Mouse (Mus musculus) heart, embryonic 10.5 days (tissue): ENCODE measurements around the gene Gm28047. TPM values are rescaled to one million over a fixed set of nuclear protein-coding genes. Genes with fewer than 3 reads are reported as not detected.
"Not testable (repeated sequence)": the region's sequence is repeated elsewhere in the genome, so short reads cannot be mapped to it uniquely, and the experiment has no call there.

Experiments used
- DNase-seq: peaks from one replicate; pipeline ENCODE4 v3.0.0-alpha.2; 2017; ENCODE audit warnings: low spot score
- H3K27ac ChIP-seq: fragments of 300-500 bp; sonication (generic); 2 replicates; pipeline ENCODE4 v1.5.1; 2016; ENCODE audit warnings: mild to moderate bottlenecking
- H3K27me3 ChIP-seq: fragments of 300-500 bp; sonication (generic); 2 replicates; pipeline ENCODE4 v1.6.1; 2016; ENCODE audit warnings: mild to moderate bottlenecking; ENCODE audit not compliant: poor library complexity, insufficient read depth, severe bottlenecking
- H3K36me3 ChIP-seq: fragments of 300-500 bp; sonication (generic); 2 replicates; pipeline ENCODE4 v1.6.1; 2016; ENCODE audit warnings: mild to moderate bottlenecking, moderate library complexity
- H3K4me1 ChIP-seq: fragments of 300-500 bp; sonication (generic); 2 replicates; pipeline ENCODE4 v1.6.1; 2016; ENCODE audit warnings: mild to moderate bottlenecking
- H3K4me3 ChIP-seq: fragments of 300-500 bp; sonication (generic); 2 replicates; pipeline ENCODE4 v1.5.1; 2016; ENCODE audit warnings: mild to moderate bottlenecking, moderate library complexity
- H3K9me3 ChIP-seq: fragments of 300-500 bp; sonication (generic); 2 replicates; pipeline ENCODE4 v1.6.1; 2016; ENCODE audit warnings: mild to moderate bottlenecking, moderate library complexity
- WGBS: fragments of 180-500 bp; shearing (Covaris S2); methylation state at CpG from one replicate; pipeline ENCODE4 v1.1.7; 2016; 5-methylcytosine and 5-hydroxymethylcytosine counted together
- polyA plus RNA-seq: library from polyadenylated mRNA; unstranded; fragments of >200 nt; fragmentation: Nextera tagmentation; extraction: Ambion mirVana; gene quantifications from 2 replicates; pipeline ENCODE4 v1.2.1, GENCODE M21; 2016

The Gm28047 gene
- polyA plus RNA-seq: 0.42 TPM in 1 of 2 replicates, not detected in the other

DNA sequence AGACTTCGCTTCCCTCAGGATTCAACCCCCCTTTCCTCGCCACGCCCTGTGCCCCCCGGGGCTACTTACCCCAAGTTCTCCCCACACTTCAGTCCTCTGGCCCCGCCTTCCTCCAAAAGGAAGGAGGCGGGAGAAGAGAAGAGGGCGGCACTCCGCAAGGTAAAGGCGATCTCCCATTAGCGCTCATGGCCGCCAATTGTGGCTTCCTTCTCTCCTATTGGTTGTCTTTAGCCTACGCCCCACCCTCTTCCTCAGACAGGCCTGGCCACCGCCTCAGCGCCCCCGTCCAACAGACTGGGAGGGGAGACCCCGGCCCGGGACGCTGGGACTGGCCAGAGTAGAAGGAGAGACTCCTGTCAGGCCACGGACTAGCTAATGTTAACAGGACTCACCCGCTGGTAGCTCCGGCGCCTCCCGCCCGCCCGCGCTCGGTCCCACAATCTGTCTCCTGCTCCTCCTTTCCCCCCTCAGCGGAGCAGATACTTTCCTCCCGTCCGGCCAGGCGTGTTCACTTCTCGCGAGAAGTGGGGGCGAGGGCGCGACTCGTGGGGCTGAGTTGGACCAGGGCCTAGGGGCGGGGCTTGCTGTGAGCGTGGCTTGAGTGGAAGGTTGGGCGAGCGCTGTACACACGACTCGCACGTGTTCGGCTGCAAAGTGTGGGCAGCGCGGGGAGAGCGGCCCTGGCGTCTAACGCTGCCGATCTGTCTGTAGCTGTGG, at the start of gene Gm28047, which contains the start of gene Atf7:
Gene Gm28047 (minus strand): TSS at position 98 of the 717 bp plus-strand sequence.
Gene Atf7 (minus strand): TSS at position 495 of the 717 bp plus-strand sequence.
- Histone ChIP-seq H3K9me3 (no peaks in the 10 kb centered on the region), H3K4me1 (peaks cover 13% of the 10 kb centered on the region), H3K4me3 (peak within 1 kb of the TSS; percentile 72), H3K36me3 (no peaks in the 10 kb centered on the region), H3K27me3 (no peaks in the 10 kb centered on the region), H3K27ac (peak within 1 kb of the TSS; percentile 96)
- peak; percentile 99 for DNase-seq
- 0% methylated on average over 51 of the region's 51 CpGs for WGBS

DNA sequence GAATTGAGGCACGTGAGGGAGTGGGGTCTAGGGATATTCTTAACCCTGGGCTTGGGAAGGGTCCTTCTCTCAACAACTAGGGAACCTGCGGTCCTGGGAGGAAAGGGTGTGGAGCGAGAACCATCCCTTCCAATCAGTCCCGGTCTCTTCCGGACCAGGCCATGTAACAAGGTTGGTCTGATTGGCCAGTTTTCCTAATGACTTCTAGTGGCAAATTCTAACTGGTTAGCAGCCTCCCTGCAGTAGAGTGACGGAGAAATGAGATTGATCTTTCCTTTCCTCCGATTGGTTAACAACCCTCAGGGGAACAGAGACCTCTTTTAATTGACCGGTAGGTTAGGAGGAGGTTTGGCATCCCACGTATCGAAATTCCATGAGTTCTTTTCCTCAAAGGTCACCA, 48.7 kb upstream of the Gm28047 start:
- H3K9me3 ChIP-seq: no peaks in the 10 kb centered on the region
- H3K27ac ChIP-seq: peak overlapping the region; percentile 100
- H3K4me1 ChIP-seq: peaks cover 31% of the 10 kb centered on the region
- H3K27me3 ChIP-seq: no peaks in the 10 kb centered on the region
- H3K4me3 ChIP-seq: peak overlapping the region; percentile 72
- 2% methylated on average over 10 of the region's 10 CpGs for WGBS
- H3K36me3 ChIP-seq: peaks cover 10% of the 10 kb centered on the region; the same call in 1 of the 2 replicates
- DNase-seq: peak; percentile 92

DNA sequence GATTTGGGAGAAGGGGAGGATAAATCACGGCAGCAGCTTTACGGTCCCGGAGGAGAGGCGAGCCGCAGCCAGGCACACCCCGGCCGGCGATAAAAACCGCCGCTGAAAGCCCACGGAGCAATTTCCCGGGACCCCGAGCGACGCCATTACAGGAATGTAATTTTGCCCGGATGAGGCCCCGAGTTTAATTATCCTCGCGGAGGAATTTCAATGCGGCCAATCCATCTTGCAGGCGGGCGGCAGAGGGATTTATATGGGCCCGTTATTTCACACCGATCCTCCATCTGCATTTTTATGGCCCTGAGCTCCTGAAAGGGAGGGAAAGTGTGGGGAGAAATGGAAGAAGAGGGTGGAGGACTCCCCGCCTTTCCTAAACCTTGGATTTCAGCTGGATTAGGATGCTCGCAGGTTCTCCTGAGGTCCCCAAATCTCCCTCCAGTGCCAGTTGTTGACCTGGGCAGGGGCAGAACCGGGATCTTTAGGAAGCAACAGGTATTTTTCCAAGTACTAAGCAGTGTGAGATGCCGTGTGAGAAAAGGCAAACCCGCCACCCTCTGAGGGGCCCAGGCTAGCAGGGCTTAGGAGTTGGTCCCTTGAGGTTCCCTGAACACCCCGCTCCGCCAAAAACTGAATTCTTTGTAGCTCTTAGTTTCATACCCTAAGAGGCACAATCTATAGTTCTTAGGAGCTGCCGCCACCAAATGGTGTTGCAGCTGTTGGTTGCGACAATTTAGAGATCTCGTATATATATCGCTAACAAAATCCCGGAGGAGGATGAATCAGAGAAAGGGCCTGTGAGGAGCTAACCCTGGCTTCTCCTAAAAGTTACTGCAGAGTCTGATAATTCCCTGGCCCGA, 47.6 kb upstream of the Gm28047 start, which contains the start of gene Atp5g2:
Gene Atp5g2 (minus strand): TSS at position 138 of the 857 bp plus-strand sequence.
- peak within 1 kb of the TSS; percentile 100 for H3K27ac ChIP-seq
- H3K4me3 ChIP-seq: peak within 1 kb of the TSS; percentile 72
- 5% methylated on average over 37 of the region's 37 CpGs for WGBS
- peaks cover 31% of the 10 kb centered on the region for H3K4me1 ChIP-seq
- H3K9me3 ChIP-seq: no peaks in the 10 kb centered on the region
- H3K27me3 ChIP-seq: no peaks in the 10 kb centered on the region
- H3K36me3 ChIP-seq: peaks cover 16% of the 10 kb centered on the region
- no peak for DNase-seq

DNA sequence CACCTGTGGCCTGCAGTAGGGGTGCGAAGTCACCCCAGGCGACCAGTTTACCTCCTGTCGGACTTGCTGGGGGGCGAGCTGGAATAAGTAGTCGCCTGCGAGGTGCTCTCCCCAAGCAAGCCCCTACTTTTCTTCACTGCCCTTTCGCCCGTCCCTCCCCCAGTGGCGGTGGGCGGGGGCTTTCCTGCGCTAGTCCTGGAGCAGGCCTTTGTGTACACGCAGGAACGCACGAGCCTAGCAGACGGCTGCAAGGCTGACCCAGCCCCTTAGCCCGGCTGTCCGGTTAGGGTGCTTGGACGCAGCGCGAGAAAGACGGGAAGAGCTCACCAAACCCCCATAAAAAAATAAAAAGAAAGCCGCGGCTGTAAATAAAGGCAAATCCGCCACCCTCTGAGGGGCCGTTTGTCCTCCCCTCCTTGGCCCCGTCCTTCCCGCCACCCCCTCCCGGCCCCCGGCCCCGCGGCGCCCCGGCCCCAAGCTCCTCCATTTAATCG, 46.9 kb upstream of the Gm28047 start:
- H3K9me3 ChIP-seq: no peaks in the 10 kb centered on the region
- peaks cover 23% of the 10 kb centered on the region for H3K36me3 ChIP-seq
- no peaks in the 10 kb centered on the region for H3K27me3 ChIP-seq
- H3K4me3 ChIP-seq: peak overlapping the region; percentile 72
- peaks cover 31% of the 10 kb centered on the region for H3K4me1 ChIP-seq
- DNase-seq: peak; percentile 93
- WGBS: under 1% methylated on average over 34 of the region's 34 CpGs
- H3K27ac ChIP-seq: peak overlapping the region; percentile 100

DNA sequence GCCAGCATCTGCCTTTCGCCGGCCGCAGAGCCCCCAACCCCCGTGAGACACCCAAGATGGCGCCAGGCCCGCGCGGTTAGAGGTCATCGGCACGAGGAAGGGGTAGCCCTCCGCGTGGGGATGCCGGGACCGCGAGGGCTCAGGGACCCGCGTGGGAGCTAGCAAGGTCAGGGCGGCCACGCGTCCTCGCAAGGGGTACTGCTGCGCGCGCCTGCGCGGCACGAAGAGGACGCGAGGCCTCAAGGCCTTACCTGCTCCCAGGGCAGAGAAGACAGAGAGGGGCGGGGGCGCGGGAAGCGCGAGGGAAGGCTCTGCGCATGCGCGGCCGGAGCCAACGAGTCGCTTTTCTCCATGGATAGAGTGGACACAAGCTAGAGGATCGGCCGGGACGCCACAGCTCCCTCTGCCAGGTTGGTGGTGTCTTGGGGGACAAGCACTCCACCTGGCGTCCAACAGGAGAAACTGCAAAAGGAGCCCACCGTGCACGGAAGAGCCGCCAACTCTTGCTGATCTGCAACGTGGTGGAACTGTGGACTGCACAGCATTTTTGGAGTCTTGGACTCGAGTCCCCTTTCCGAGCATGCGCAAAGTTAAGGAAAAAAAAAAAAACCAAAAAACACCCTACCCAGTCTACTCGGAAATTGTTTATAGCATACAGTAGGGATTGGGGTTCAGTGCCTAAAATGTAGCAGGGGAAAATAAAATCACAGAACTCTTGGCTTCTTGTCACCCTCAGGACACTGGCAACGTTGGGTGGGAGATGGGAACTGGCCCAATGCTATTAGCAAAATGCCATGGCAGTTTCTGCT, 46.1 kb upstream of the Gm28047 start:
- Histone ChIP-seq H3K27me3 (no peaks in the 10 kb centered on the region), H3K4me3 (peak overlapping the region; percentile 83), H3K36me3 (peaks cover 31% of the 10 kb centered on the region), H3K27ac (peak overlapping the region; percentile 100), H3K4me1 (peaks cover 31% of the 10 kb centered on the region), H3K9me3 (no peaks in the 10 kb centered on the region)
- under 1% methylated on average over 53 of the region's 53 CpGs for WGBS
- DNase-seq: peak; percentile 99

DNA sequence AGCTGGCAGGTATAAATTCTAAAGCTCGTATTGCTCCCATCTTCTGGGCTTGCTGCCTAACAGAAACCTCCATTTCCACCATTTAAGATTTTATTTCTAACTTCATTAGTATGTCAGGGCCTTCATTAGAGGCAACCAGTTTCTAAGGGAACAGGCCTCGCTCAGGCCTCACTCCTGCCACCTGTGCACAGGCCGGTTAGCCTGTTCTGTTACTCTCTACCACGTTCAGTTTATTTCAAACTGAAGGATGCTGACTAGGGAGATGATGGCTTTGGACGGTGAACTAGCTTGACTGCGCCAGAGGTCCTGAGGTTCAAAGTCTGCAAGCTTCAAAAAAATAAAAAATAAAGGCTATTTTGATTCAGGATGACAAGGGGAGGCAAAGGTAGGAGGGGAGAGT, 45.4 kb upstream of the Gm28047 start:
- WGBS: 17% methylated on average over 6 of the region's 6 CpGs

DNA sequence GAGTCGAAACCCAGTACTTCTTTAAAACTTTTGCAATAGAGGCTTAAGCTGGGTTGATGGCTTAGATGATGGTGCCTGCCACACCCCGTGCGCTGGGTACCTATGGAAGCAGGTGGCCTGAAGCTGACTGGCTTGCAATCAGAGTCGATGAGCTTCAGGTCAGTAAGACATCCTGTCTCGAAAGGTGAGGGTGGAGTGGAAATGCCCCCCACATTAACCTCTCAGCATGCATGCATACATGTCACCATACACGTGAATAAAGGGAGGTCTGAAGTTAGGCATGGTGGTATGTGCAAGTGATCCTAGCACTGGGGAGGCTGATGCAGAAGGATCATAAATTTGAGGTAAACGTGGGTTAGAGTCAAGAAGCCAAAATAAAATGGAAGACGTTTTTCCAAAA, 44.7 kb upstream of the Gm28047 start:
- Histone ChIP-seq H3K4me1 (peaks cover 31% of the 10 kb centered on the region), H3K36me3 (peaks cover 43% of the 10 kb centered on the region), H3K9me3 (no peaks in the 10 kb centered on the region), H3K27ac (peak overlapping the region; percentile 100), H3K4me3 (peak overlapping the region; percentile 83), H3K27me3 (no peaks in the 10 kb centered on the region)
- 87% methylated on average over 8 of the region's 8 CpGs for WGBS
- DNase-seq: no peak

More for the DNA sequence above, 45.4 kb upstream of the Gm28047 start:
- peak overlapping the region; percentile 100 for H3K27ac ChIP-seq
- H3K4me3 ChIP-seq: peak overlapping the region; percentile 83
- peaks cover 36% of the 10 kb centered on the region for H3K36me3 ChIP-seq
- no peaks in the 10 kb centered on the region for H3K27me3 ChIP-seq
- DNase-seq: no peak
- no peaks in the 10 kb centered on the region for H3K9me3 ChIP-seq
- H3K4me1 ChIP-seq: peaks cover 31% of the 10 kb centered on the region

DNA sequence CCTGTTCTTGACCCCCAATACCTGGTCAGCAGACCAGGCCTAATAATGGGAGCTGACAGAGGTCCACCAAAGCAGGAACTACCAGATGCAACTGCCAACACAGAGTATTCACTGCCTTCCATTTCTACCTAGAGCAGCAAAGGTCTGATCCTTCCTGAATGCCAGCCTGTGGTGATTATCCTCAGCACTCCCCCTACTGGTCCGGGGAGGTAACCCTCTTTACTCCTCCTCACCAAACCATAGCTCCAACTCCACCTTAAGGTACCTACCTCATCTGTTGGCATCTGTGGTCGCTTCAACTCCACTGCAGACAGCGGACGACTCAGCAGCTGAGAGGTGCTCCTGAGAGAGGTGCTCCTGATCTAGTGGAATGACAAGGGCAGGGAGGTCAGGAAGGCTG, 40.6 kb upstream of the Gm28047 start:
- no peaks in the 10 kb centered on the region for H3K27me3 ChIP-seq
- H3K4me3 ChIP-seq: no peak overlapping the region
- WGBS: 53% methylated on average over 4 of the region's 4 CpGs
- no peak overlapping the region for H3K27ac ChIP-seq
- peak; percentile 80 for DNase-seq
- no peaks in the 10 kb centered on the region for H3K9me3 ChIP-seq
- H3K4me1 ChIP-seq: peaks cover 10% of the 10 kb centered on the region; the same call in 1 of the 2 replicates
- peaks cover 79% of the 10 kb centered on the region for H3K36me3 ChIP-seq

DNA sequence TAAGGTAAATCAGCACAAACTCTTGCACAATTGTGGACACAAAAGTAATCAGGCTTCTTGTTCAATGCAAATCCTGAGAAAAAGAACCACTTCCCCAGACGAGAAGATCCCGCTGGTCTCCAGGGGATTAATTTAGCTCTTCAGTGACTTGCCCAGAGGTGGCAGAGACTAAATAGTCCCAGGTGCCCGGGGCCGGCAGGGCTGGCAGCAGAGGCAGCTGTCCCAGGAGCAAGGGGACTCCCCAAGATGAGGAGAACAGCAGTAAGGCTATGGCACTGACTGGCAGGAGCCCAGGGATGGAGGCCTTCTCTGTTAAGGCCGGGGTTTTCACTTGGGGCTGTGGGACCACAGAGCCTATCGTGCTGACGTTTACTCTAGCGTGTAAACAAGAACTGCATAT, 39.0 kb upstream of the Gm28047 start:
- Histone ChIP-seq H3K27me3 (no peaks in the 10 kb centered on the region), H3K4me1 (no peaks in the 10 kb centered on the region), H3K4me3 (no peak overlapping the region), H3K9me3 (no peaks in the 10 kb centered on the region), H3K36me3 (peaks cover 77% of the 10 kb centered on the region), H3K27ac (no peak overlapping the region)
- WGBS: 95% methylated on average over 8 of the region's 8 CpGs
- DNase-seq: no peak

DNA sequence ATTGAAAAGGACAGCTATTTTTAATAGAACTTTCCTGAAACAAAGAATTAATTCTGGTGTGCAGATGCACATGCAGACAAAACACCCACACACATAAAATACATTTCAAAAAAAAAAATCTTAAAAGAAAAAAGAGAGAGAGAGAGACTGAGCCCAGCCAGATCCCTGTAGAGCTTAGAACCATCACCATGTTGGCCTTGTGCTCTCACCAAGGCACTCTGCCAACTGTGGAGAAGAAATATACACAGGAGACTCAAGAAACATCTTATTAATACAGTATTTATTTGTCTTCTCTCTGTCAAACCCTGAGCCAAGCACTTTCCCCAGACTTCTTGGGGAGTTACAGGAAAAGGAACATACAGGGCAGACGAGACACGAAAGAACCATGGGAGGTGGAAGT, 37.7 kb upstream of the Gm28047 start:
- not testable (repeated sequence) for H3K27me3 ChIP-seq, H3K9me3 ChIP-seq, H3K4me3 ChIP-seq, H3K4me1 ChIP-seq, H3K27ac ChIP-seq, DNase-seq
- no CpG with 5 or more reads among the region's 2 CpGs for WGBS
- peaks cover 70% of the 10 kb centered on the region for H3K36me3 ChIP-seq

DNA sequence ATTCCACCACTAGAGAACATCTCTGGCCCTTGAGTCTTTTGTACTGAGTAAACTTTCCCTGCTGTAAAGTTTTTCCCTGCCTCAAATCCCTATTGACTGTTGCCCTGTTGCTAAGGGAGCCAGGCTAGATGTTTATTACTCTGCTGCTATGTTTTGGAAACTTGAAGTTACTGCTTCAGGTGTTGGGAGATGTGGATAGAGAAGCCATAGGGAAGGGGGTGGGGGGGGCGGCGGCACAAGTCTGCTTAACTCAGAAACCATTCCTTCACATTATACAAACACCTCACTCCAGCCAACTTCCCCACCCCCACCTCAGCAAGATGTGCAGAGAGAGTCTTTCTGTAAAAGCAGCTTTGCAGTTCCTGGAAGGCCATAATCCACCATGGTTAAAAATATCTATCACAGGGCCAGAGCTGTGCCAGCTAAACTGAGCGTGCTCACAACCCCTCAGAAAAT, 33.1 kb upstream of the Gm28047 start:
- WGBS: 54% methylated on average over 3 of the region's 3 CpGs
- peak overlapping the region; percentile 80 for H3K27ac ChIP-seq
- H3K9me3 ChIP-seq: no peaks in the 10 kb centered on the region
- no peaks in the 10 kb centered on the region for H3K27me3 ChIP-seq
- no peak overlapping the region for H3K4me3 ChIP-seq
- peaks cover 19% of the 10 kb centered on the region for H3K4me1 ChIP-seq
- peaks cover 25% of the 10 kb centered on the region for H3K36me3 ChIP-seq
- no peak for DNase-seq

DNA sequence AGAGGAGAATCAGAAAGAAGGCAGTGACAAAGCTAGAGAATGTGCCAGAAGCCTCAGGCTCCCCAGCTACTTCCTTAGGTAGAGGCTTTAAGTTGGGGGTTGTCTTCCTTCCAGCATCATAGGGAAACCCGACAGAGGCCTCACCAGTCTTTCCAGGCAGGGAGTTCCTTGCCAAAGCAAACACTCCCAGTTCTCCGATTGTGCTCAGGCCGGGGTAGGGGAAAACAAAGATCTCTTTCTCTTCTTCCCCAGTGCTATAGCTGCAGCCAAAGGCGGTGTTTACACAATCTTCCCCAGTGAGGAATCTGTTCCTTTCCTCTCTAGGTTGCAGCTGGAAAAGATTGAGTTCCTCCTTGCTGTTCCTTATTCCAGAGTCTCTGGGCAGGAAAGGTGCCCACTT, 31.8 kb upstream of the Gm28047 start:
- Histone ChIP-seq H3K9me3 (no peaks in the 10 kb centered on the region), H3K36me3 (peaks cover 14% of the 10 kb centered on the region), H3K27me3 (no peaks in the 10 kb centered on the region), H3K27ac (peak overlapping the region; percentile 80), H3K4me1 (peaks cover 19% of the 10 kb centered on the region), H3K4me3 (no peak overlapping the region)
- DNase-seq: peak; percentile 87
- 28% methylated on average over 4 of the region's 4 CpGs for WGBS
